Mouse (Mus musculus) E14TG2a.4 (cell line): ENCODE measurements around the gene Cyp2d10.

Experiments
- CTCF ChIP-seq: conservative IDR thresholded peaks from 2 replicates; pipeline ENCODE4 v1.5.1; 2014; ENCODE audit warnings: low read length
- NANOG ChIP-seq: IDR thresholded peaks from 2 replicates; pipeline ENCODE4 v1.6.1; 2014; ENCODE audit warnings: borderline replicate concordance, low read length, mixed read lengths
- POU5F1 ChIP-seq: IDR thresholded peaks from 2 replicates; pipeline ENCODE4 v1.6.1; 2014; ENCODE audit warnings: low read length, borderline replicate concordance

DNA sequence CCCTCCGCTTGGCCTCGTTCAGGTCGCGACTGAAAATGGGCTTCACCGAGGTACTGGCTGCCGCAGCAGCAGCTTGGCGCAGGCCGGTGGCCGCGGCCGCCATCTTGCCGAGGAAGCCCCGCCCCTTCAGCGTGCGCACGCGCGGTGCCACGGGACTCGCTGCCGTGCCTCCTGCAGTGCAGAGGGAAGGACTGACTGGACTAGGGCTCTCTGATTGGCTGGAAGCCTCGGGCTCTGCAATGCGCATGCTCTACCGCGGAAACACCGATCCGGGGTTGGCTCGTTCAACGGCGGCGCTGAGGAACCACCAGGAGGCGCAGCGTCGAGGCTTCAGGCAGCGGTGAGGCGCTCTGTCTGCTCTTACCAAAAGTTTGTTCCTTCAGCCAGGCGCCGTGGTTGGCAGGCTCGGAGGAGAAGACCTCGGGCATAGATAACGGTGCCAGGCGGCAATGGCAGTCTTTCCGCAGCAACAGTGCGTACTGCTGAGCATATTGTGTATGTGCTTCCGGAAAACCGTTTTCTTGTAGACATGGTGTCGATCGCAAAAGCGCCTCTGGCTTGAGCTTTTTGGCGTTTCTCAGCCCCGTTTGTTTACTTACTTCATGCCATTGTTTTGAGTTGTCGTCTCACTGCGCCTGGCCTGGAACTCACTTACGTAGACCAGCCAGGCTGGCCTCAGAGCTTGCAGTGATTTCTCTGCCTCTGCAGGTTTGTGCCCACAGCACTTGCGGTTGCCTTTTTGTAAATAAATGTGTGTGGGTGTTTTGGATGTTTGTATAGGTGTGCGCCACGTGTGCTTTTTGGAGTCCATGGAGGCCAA is 52.7 kb downstream of the Cyp2d10 start, which contains the start of gene Ndufa6:
- TF ChIP-seq CTCF (peak; percentile 59), POU5F1 (no peak), NANOG (no peak)
